Mouse (Mus musculus) heart, embryonic 15.5 days (tissue): Measurements from ENCODE around the gene Gtf2h4. TPM values are rescaled to one million over a fixed set of nuclear protein-coding genes. Genes with fewer than 3 reads are reported as not detected.

ENCODE experiments used
- ATAC-seq: fragments of 200-750 bp; cut with Nextera tagmentation; replicated peaks from 2 replicates; pipeline ENCODE4 v1.8.0; 2017; ENCODE audit warnings: low read depth, moderate TSS enrichment; ENCODE audit not compliant: insufficient number of reproducible peaks, insufficient read depth, low FRiP score
- H3K27ac ChIP-seq: fragments of 300-500 bp; sonication (generic); 2 replicates; pipeline ENCODE4 v1.5.1; 2015; ENCODE audit warnings: mild to moderate bottlenecking, inconsistent platforms
- H3K27me3 ChIP-seq: fragments of 300-500 bp; sonication (generic); 2 replicates; pipeline ENCODE4 v1.6.1; 2015; ENCODE audit warnings: inconsistent platforms
- H3K36me3 ChIP-seq: fragments of 300-500 bp; sonication (generic); 2 replicates; pipeline ENCODE4 v1.6.1; 2015; ENCODE audit warnings: mild to moderate bottlenecking, inconsistent platforms
- H3K4me1 ChIP-seq: fragments of 300-500 bp; sonication (generic); replicated peaks from 2 replicates; pipeline ENCODE4 v1.6.1; 2015; ENCODE audit warnings: inconsistent platforms
- H3K4me2 ChIP-seq: fragments of 300-500 bp; sonication (generic); 2 replicates; pipeline ENCODE4 v1.6.1; 2015; ENCODE audit warnings: inconsistent platforms, mild to moderate bottlenecking, moderate library complexity
- H3K4me3 ChIP-seq: fragments of 300-500 bp; sonication (generic); 2 replicates; pipeline ENCODE4 v1.5.1; 2015; ENCODE audit warnings: mild to moderate bottlenecking, inconsistent platforms
- H3K9ac ChIP-seq: fragments of 300-500 bp; sonication (generic); 2 replicates; pipeline ENCODE4 v1.6.1; 2015; ENCODE audit warnings: mild to moderate bottlenecking, inconsistent platforms
- H3K9me3 ChIP-seq: fragments of 300-500 bp; sonication (generic); replicated peaks from 2 replicates; pipeline ENCODE4 v1.6.1; 2016; ENCODE audit warnings: inconsistent platforms
- WGBS: fragments of 180-500 bp; shearing (Covaris S2); methylation state at CpG from one replicate; pipeline ENCODE4 v1.1.7; 2015; ENCODE audit warnings: mixed read lengths; 5-methylcytosine and 5-hydroxymethylcytosine counted together
- polyA plus RNA-seq: library from polyadenylated mRNA; unstranded; fragments of >200 nt; fragmentation: Nextera tagmentation; extraction: Ambion mirVana; gene quantifications from 2 replicates; pipeline ENCODE4 v1.2.1, GENCODE M21; 2015

Gene Gtf2h4
- polyA plus RNA-seq, 1 experiment from 2014 or later: 21.3 TPM

- Histone ChIP-seq H3K9me3 (no peaks in the 10 kb centered on the region), H3K4me3 (peak overlapping the region; percentile 51), H3K9ac (peak overlapping the region; percentile 61), H3K4me1 (peaks cover 62% of the 10 kb centered on the region), H3K4me2 (peak overlapping the region; percentile 71), H3K27me3 (no peaks in the 10 kb centered on the region), H3K27ac (peak overlapping the region; percentile 89), H3K36me3 (no peaks in the 10 kb centered on the region)
- 4% methylated on average over 14 of the region's 14 CpGs for WGBS
- no peak for ATAC-seq
Measured at GRCm38 (mm10) chr17:35703751-35704271, 30.3 kb upstream of the Gtf2h4 start.

GRCm38 (mm10) chr17:35703065-35703464 lies 29.5 kb upstream of the Gtf2h4 start:
- Histone ChIP-seq H3K9ac (no peak overlapping the region), H3K27ac (peak overlapping the region; percentile 96), H3K9me3 (no peaks in the 10 kb centered on the region), H3K4me2 (peak overlapping the region; percentile 76), H3K4me1 (peaks cover 62% of the 10 kb centered on the region), H3K27me3 (no peaks in the 10 kb centered on the region), H3K36me3 (no peaks in the 10 kb centered on the region), H3K4me3 (peak overlapping the region; percentile 66)
- no peak for ATAC-seq
- WGBS: 6% methylated on average over 2 of the region's 2 CpGs

- Histone ChIP-seq H3K9me3 (no peaks in the 10 kb centered on the region), H3K4me3 (peak overlapping the region; percentile 66), H3K36me3 (no peaks in the 10 kb centered on the region), H3K27me3 (no peaks in the 10 kb centered on the region), H3K9ac (peak overlapping the region; percentile 76), H3K27ac (peak overlapping the region; percentile 96), H3K4me1 (peaks cover 64% of the 10 kb centered on the region), H3K4me2 (peak overlapping the region; percentile 76)
- 12% methylated on average over 4 of the region's 4 CpGs for WGBS
- ATAC-seq: no peak
Measured at GRCm38 (mm10) chr17:35702605-35703004, 29.1 kb upstream of the Gtf2h4 start.

- ATAC-seq: peak; percentile 28
- Histone ChIP-seq H3K27me3 (no peaks in the 10 kb centered on the region), H3K36me3 (no peaks in the 10 kb centered on the region)
Measured at GRCm38 (mm10) chr17:35701978-35702461, 28.5 kb upstream of the Gtf2h4 start.

GRCm38 (mm10) chr17:35701203-35701977 lies 27.9 kb upstream of the Gtf2h4 start:
- ATAC-seq: no peak
- no peaks in the 10 kb centered on the region for H3K27me3 ChIP-seq

More at GRCm38 (mm10) chr17:35701978-35702461, 28.5 kb upstream of the Gtf2h4 start:
- peak overlapping the region; percentile 96 for H3K27ac ChIP-seq
- WGBS: 7% methylated on average over 16 of the region's 16 CpGs
- peak overlapping the region; percentile 76 for H3K4me2 ChIP-seq
- H3K4me3 ChIP-seq: peak overlapping the region; percentile 66
- no peaks in the 10 kb centered on the region for H3K9me3 ChIP-seq
- H3K9ac ChIP-seq: peak overlapping the region; percentile 76
- H3K4me1 ChIP-seq: peaks cover 68% of the 10 kb centered on the region

GRCm38 (mm10) chr17:35700371-35700961 lies 26.9 kb upstream of the Gtf2h4 start:
- 0 out of 2 replicates have a peak, but pooled peaks cover under 1% of the 10 kb centered on the region for H3K9me3 ChIP-seq
- WGBS: 1% methylated on average over 43 of the region's 66 CpGs
- H3K4me2 ChIP-seq: peak overlapping the region; percentile 76
- peak; percentile 75 for ATAC-seq
- peak overlapping the region; percentile 96 for H3K27ac ChIP-seq
- H3K27me3 ChIP-seq: no peaks in the 10 kb centered on the region
- H3K4me3 ChIP-seq: peak overlapping the region; percentile 66
- H3K36me3 ChIP-seq: peaks cover 4% of the 10 kb centered on the region; the same call in 1 of the 2 replicates
- H3K9ac ChIP-seq: peak overlapping the region; percentile 76
- H3K4me1 ChIP-seq: peaks cover 66% of the 10 kb centered on the region

More at GRCm38 (mm10) chr17:35701203-35701977, 27.9 kb upstream of the Gtf2h4 start:
- peak overlapping the region; percentile 66 for H3K4me3 ChIP-seq
- peak overlapping the region; percentile 76 for H3K9ac ChIP-seq
- WGBS: 2% methylated on average over 16 of the region's 16 CpGs
- peaks cover 74% of the 10 kb centered on the region for H3K4me1 ChIP-seq
- peak overlapping the region; percentile 96 for H3K27ac ChIP-seq
- H3K9me3 ChIP-seq: no peaks in the 10 kb centered on the region
- no peaks in the 10 kb centered on the region for H3K36me3 ChIP-seq
- H3K4me2 ChIP-seq: peak overlapping the region; percentile 76

GRCm38 (mm10) chr17:35699919-35700318 lies 26.4 kb upstream of the Gtf2h4 start:
- Histone ChIP-seq H3K27ac (peak overlapping the region; percentile 96), H3K9ac (peak overlapping the region; percentile 76), H3K36me3 (peaks cover 9% of the 10 kb centered on the region), H3K4me1 (peaks cover 60% of the 10 kb centered on the region), H3K27me3 (no peaks in the 10 kb centered on the region), H3K4me3 (peak overlapping the region; percentile 66), H3K9me3 (0 out of 2 replicates have a peak, but pooled peaks cover 3% of the 10 kb centered on the region), H3K4me2 (peak overlapping the region; percentile 76)
- WGBS: 3% methylated on average over 19 of the region's 19 CpGs
- ATAC-seq: peak; percentile 34

GRCm38 (mm10) chr17:35698501-35698883 lies 25.0 kb upstream of the Gtf2h4 start:
- WGBS: 24% methylated on average over 5 of the region's 5 CpGs
- peaks cover 46% of the 10 kb centered on the region for H3K4me1 ChIP-seq
- peak overlapping the region; percentile 43 for H3K4me3 ChIP-seq
- H3K9ac ChIP-seq: peak overlapping the region; percentile 55
- 0 out of 2 replicates have a peak, but pooled peaks cover 3% of the 10 kb centered on the region for H3K9me3 ChIP-seq
- ATAC-seq: no peak
- no peaks in the 10 kb centered on the region for H3K27me3 ChIP-seq
- H3K4me2 ChIP-seq: peak overlapping the region; percentile 76
- H3K27ac ChIP-seq: peak overlapping the region; percentile 86
- H3K36me3 ChIP-seq: peaks cover 14% of the 10 kb centered on the region

GRCm38 (mm10) chr17:35697759-35698500 lies 24.4 kb upstream of the Gtf2h4 start:
- Histone ChIP-seq H3K4me1 (peaks cover 44% of the 10 kb centered on the region), H3K9me3 (0 out of 2 replicates have a peak, but pooled peaks cover 3% of the 10 kb centered on the region), H3K9ac (peak overlapping the region; percentile 55), H3K36me3 (peaks cover 19% of the 10 kb centered on the region), H3K27me3 (no peaks in the 10 kb centered on the region), H3K4me3 (peak overlapping the region; percentile 43), H3K27ac (peak overlapping the region; percentile 86), H3K4me2 (peak overlapping the region; percentile 76)
- WGBS: 4% methylated on average over 16 of the region's 16 CpGs
- peak; percentile 21 for ATAC-seq

- Histone ChIP-seq H3K4me1 (peaks cover 40% of the 10 kb centered on the region), H3K9me3 (0 out of 2 replicates have a peak, but pooled peaks cover 3% of the 10 kb centered on the region), H3K27me3 (no peaks in the 10 kb centered on the region), H3K9ac (peak overlapping the region; percentile 55), H3K36me3 (peaks cover 25% of the 10 kb centered on the region), H3K27ac (peak overlapping the region; percentile 86), H3K4me3 (peak overlapping the region; percentile 43), H3K4me2 (peak overlapping the region; percentile 76)
- no peak for ATAC-seq
- 20% methylated on average over 1 of the region's 1 CpGs for WGBS
Measured at GRCm38 (mm10) chr17:35697429-35697758, 23.9 kb upstream of the Gtf2h4 start.
